Mouse (Mus musculus) lung, embryonic 15.5 days (tissue): Measurements from ENCODE around the gene Alg11. TPM values are rescaled to one million over a fixed set of nuclear protein-coding genes. Genes with fewer than 3 reads are reported as not detected.

Experiments
- ATAC-seq: fragments of 200-750 bp; cut with Nextera tagmentation; 2 replicates; pipeline ENCODE4 v1.8.0; 2017; ENCODE audit warnings: moderate number of reproducible peaks, borderline replicate concordance; ENCODE audit not compliant: low FRiP score, low TSS enrichment; ENCODE audit errors: extremely low read depth
- H3K27ac ChIP-seq: fragments of 300-500 bp; sonication (generic); 2 replicates; pipeline ENCODE4 v1.5.1; 2015; ENCODE audit warnings: moderate library complexity, mild to moderate bottlenecking, inconsistent platforms
- H3K27me3 ChIP-seq: fragments of 300-500 bp; sonication (generic); 2 replicates; pipeline ENCODE4 v1.6.1; 2015; ENCODE audit warnings: inconsistent platforms
- H3K36me3 ChIP-seq: fragments of 300-500 bp; sonication (generic); 2 replicates; pipeline ENCODE4 v1.6.1; 2015; ENCODE audit warnings: inconsistent platforms
- H3K4me1 ChIP-seq: fragments of 300-500 bp; sonication (generic); 2 replicates; pipeline ENCODE4 v1.6.1; 2015; ENCODE audit warnings: inconsistent platforms
- H3K4me2 ChIP-seq: fragments of 300-500 bp; sonication (generic); 2 replicates; pipeline ENCODE4 v1.6.1; 2015; ENCODE audit warnings: inconsistent platforms, mild to moderate bottlenecking, moderate library complexity
- H3K4me3 ChIP-seq: fragments of 300-500 bp; sonication (generic); 2 replicates; pipeline ENCODE4 v1.5.1; 2015; ENCODE audit warnings: mild to moderate bottlenecking, inconsistent platforms
- H3K9ac ChIP-seq: fragments of 300-500 bp; sonication (generic); 2 replicates; pipeline ENCODE4 v1.6.1; 2015; ENCODE audit warnings: inconsistent platforms
- H3K9me3 ChIP-seq: fragments of 300-500 bp; sonication (generic); 2 replicates; pipeline ENCODE4 v1.6.1; 2016; ENCODE audit warnings: inconsistent platforms
- WGBS: fragments of 180-500 bp; shearing (Covaris S2); methylation state at CpG from one replicate; pipeline ENCODE4 v1.1.7; 2015; 5-methylcytosine and 5-hydroxymethylcytosine counted together
- polyA plus RNA-seq: library from polyadenylated mRNA; unstranded; fragments of >200 nt; fragmentation: Nextera tagmentation; extraction: Ambion mirVana; gene quantifications from 2 replicates; pipeline ENCODE4 v1.2.1, GENCODE M21; 2015

The Alg11 gene
- polyA plus RNA-seq, result 27.3 and 29.8 TPM in 2 replicates

DNA sequence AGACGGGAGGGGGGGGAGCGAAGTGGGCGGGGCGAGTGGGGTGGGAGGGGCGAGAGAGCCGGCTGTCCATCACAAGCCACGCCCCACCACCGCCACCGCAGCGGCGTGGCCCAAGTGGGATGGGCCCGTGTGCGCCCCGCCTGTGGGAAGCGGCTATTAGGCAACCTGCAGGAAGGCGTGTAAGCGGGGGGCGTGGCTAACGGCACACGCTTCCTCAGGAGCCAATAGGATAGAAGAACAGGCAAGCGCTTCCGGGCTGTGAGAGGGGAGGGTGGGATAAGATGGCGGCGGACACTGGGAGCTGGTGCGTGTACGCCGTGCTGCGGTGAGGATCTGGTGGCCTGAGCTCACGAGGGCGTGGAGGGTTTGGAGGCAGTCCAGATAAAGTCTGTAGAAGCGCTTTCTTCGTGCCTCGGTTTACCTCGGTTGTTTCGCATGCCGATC, at the start of gene Alg11:
Gene Alg11 (plus strand): TSS at position 276 of the 444 bp plus-strand sequence.
- peak within 1 kb of the TSS; percentile 63 for H3K4me3 ChIP-seq
- H3K4me2 ChIP-seq, result peak within 1 kb of the TSS; percentile 95
- H3K27ac ChIP-seq, result no peak within 1 kb of the TSS
- H3K4me1 ChIP-seq, result peaks cover 5% of the 10 kb centered on the region; the same call in 1 of the 2 replicates
- under 1% methylated on average over 22 of the region's 36 CpGs for WGBS
- H3K9ac ChIP-seq, result peak within 1 kb of the TSS; percentile 45
- H3K36me3 ChIP-seq, result peaks cover 16% of the 10 kb centered on the region
- H3K27me3 ChIP-seq, result peaks cover 30% of the 10 kb centered on the region
- ATAC-seq, result peak; percentile 100
- no peaks in the 10 kb centered on the region for H3K9me3 ChIP-seq

DNA sequence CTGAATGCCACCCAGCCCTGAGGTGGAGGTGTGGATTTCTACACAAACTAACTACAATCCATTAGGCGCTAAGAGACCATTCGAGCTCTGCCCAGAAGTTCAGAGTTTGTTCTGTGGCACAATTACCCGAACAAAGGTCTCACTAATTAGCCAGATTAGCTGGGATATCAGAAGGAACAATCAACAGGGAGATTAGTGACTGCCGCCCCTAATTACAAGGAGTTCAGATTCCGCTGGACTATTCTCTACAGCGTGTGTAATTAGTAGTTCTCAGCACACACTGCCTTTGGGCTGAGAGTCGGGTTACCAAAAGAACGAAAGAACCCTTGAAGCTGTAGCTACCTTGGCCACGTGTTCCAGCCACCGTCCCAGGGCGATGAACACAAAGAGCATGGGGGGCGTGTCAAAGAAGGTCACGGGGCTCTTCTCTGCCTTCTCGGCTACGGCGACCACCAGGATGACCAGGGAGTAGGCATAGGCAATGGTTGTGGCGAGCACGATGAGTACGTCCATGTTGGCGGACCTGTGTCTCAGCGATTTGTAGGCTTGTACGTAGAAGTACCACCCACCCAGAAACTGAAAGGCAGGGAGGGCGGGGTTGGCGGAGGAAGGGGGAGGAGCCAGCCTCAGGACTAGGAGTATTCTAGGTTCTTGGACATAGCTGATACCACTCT, 47.4 kb upstream of the Alg11 start:
- no peaks in the 10 kb centered on the region for H3K36me3 ChIP-seq
- H3K4me3 ChIP-seq, result no peak overlapping the region
- no peaks in the 10 kb centered on the region for H3K27me3 ChIP-seq
- no peak overlapping the region for H3K27ac ChIP-seq
- WGBS, result 82% methylated on average over 24 of the region's 24 CpGs
- H3K9me3 ChIP-seq, result no peaks in the 10 kb centered on the region
- ATAC-seq, result no peak
- no peak overlapping the region for H3K9ac ChIP-seq
- H3K4me1 ChIP-seq, result no peaks in the 10 kb centered on the region
- no peak overlapping the region for H3K4me2 ChIP-seq

DNA sequence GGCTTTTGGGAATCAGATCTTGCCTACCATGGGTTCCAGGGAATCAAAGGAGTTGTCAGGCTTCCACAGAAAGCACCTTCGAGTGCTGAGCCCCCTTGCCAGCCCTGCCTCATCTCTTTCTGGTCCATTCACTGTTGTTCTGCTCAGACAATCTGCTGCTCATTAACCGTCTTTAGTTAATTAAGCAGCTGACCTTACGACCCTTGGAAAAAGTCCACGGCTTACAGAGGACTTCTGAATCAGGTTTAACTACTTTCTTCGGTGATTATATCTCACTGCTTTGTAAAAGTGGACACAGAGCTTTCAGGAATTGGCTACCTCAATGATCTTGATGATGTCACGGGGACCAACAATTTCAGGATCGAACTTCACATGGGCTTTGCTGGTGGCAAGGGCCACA, 42.8 kb upstream of the Alg11 start:
- no peaks in the 10 kb centered on the region for H3K27me3 ChIP-seq
- 70% methylated on average over 7 of the region's 7 CpGs for WGBS
- H3K9ac ChIP-seq, result no peak overlapping the region
- ATAC-seq, result no peak
- H3K4me3 ChIP-seq, result no peak overlapping the region
- H3K36me3 ChIP-seq, result no peaks in the 10 kb centered on the region
- H3K4me2 ChIP-seq, result no peak overlapping the region
- H3K27ac ChIP-seq, result no peak overlapping the region
- no peaks in the 10 kb centered on the region for H3K9me3 ChIP-seq
- no peaks in the 10 kb centered on the region for H3K4me1 ChIP-seq

DNA sequence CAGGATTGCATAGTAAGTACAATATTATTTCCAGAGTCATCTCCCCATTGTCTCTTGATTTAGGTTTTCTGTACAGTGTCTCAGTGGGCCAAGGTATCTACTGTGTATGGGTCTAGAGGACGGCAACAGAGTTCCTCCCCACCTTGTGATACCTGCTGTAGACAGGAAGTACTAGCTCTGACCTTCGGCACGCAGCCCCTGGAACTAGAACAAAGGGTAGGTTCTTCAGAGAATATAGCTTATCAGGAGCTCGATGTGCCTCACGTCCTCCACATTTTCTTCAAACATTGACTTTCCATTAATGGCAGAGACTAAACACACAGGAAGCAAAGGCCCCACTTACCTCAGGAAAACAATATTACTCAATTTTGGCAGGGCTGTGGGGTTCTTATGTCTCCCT, 41.0 kb upstream of the Alg11 start:
- Histone ChIP-seq H3K4me2 (no peak overlapping the region), H3K9ac (no peak overlapping the region), H3K27me3 (no peaks in the 10 kb centered on the region), H3K4me1 (no peaks in the 10 kb centered on the region), H3K9me3 (no peaks in the 10 kb centered on the region), H3K36me3 (no peaks in the 10 kb centered on the region), H3K4me3 (no peak overlapping the region), H3K27ac (no peak overlapping the region)
- no peak for ATAC-seq
- 64% methylated on average over 5 of the region's 5 CpGs for WGBS

DNA sequence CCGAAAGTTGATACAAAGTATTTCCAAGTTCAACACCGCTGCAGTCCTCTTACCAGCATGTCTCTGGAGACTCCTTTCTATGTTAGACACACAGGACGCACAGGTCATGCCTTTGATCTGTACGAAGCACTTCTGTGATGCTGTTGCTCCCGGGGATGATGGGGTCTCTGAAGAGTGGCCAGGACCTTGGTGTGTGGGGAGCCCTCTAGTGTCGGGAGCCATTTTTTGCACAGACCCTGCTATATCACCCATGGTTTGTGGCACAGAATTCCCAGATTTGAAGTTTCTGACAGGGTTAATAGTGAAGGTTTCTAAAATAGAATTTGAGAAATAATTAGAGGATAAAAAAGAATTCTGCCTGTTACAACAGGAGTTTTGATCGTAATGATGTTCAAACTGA, 38.3 kb upstream of the Alg11 start:
- ATAC-seq, result no peak
- no peaks in the 10 kb centered on the region for H3K4me1 ChIP-seq
- 45% methylated on average over 7 of the region's 7 CpGs for WGBS
- no peak overlapping the region for H3K4me3 ChIP-seq
- no peaks in the 10 kb centered on the region for H3K36me3 ChIP-seq
- H3K27ac ChIP-seq, result no peak overlapping the region
- no peak overlapping the region for H3K4me2 ChIP-seq
- H3K9ac ChIP-seq, result no peak overlapping the region
- no peaks in the 10 kb centered on the region for H3K9me3 ChIP-seq
- H3K27me3 ChIP-seq, result no peaks in the 10 kb centered on the region

DNA sequence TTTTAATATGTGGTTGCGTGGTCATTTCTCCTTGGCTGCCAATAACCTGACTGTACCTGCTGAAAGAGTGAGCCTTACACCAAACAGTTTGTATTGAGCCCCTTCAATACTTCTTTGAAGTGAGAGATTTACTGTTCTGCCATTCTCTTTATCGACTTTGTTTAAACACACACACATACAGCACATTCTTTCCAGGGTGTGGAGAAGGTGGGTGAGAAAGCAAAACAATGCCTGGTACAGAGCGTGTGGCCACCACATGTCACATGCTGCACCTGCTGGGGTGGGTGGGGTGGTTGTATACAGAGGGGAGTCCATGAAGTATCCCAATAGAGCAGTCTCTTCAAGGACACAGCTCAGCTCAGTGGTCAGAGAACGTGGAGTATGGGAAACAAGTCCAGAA, 35.3 kb upstream of the Alg11 start:
- no peak overlapping the region for H3K27ac ChIP-seq
- no peak overlapping the region for H3K4me2 ChIP-seq
- H3K27me3 ChIP-seq, result no peaks in the 10 kb centered on the region
- H3K9me3 ChIP-seq, result no peaks in the 10 kb centered on the region
- H3K4me1 ChIP-seq, result no peaks in the 10 kb centered on the region
- WGBS, result 45% methylated on average over 4 of the region's 4 CpGs
- H3K9ac ChIP-seq, result no peak overlapping the region
- no peaks in the 10 kb centered on the region for H3K36me3 ChIP-seq
- H3K4me3 ChIP-seq, result no peak overlapping the region
- peak; percentile 52; the same call in 1 of the 2 replicates for ATAC-seq

DNA sequence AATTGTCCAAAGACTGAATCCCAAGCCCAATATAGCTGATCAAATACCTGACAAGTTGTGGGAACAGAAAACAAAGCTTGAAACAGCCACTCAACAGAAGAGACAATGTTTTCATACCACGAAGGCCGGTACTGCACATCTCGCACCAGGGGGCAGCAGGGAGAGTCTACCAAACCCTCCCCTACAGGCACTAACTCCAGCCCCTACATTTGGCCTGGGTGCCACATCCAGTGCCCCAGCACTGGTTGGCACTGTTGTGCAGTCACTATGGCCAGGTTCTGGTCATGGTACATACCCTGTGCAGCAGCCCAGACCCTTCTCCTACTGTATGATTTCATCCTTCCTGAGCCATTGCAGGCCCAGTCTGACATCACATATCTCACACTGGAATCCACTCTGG, 31.5 kb upstream of the Alg11 start:
- WGBS, result 81% methylated on average over 3 of the region's 3 CpGs
- H3K4me2 ChIP-seq, result no peak overlapping the region
- H3K27ac ChIP-seq, result no peak overlapping the region
- no peak overlapping the region for H3K4me3 ChIP-seq
- H3K9me3 ChIP-seq, result no peaks in the 10 kb centered on the region
- ATAC-seq, result no peak
- no peaks in the 10 kb centered on the region for H3K4me1 ChIP-seq
- no peaks in the 10 kb centered on the region for H3K36me3 ChIP-seq
- H3K27me3 ChIP-seq, result no peaks in the 10 kb centered on the region
- H3K9ac ChIP-seq, result no peak overlapping the region

DNA sequence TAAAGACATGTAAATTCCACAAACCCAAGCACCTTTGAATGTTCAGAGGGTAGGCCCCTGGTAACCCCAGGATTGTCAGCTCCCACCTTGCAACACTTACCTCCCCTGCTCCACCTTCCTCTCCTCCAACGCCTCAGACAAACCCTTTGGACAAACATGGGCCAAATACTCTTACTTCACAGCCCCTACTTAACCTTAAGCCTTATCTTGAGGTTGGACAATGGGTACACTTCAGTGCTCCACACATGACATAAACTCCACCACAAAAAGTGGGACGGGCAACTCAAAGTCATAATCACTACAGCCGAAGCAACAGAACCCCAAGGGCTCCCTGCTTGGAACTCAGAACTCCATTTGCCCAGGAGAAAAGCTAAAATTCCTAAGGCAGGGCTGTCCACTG, 29.5 kb upstream of the Alg11 start:
- Histone ChIP-seq H3K27ac (no peak overlapping the region), H3K36me3 (no peaks in the 10 kb centered on the region), H3K9ac (no peak overlapping the region), H3K4me3 (no peak overlapping the region), H3K27me3 (no peaks in the 10 kb centered on the region), H3K9me3 (no peaks in the 10 kb centered on the region), H3K4me2 (no peak overlapping the region), H3K4me1 (no peaks in the 10 kb centered on the region)
- ATAC-seq, result no peak
- WGBS, result 68% methylated on average over 3 of the region's 3 CpGs

DNA sequence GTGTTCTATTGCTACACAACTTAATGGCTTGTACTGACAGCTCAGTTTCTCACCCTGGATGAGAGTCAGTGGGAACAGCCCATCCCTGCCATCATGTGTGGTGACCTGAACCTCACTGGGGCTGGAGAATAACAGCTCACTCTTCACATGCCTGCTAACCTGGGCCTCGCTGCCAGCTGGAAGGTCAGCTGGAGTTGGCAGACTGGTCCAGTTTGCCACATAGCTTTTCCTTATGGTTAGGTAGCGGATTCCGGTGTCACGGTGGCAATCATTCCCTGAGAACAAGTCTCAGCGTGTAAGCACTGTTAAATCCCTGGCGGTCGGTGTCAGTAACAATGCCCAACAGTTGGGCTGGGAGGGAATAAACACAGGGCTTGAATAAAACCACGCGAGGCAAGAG, 24.4 kb upstream of the Alg11 start:
- H3K27ac ChIP-seq, result no peak overlapping the region
- H3K27me3 ChIP-seq, result peaks cover 7% of the 10 kb centered on the region; the same call in 1 of the 2 replicates
- H3K9me3 ChIP-seq, result no peaks in the 10 kb centered on the region
- no peaks in the 10 kb centered on the region for H3K4me1 ChIP-seq
- WGBS, result 93% methylated on average over 9 of the region's 9 CpGs
- no peak overlapping the region for H3K9ac ChIP-seq
- H3K4me3 ChIP-seq, result no peak overlapping the region
- no peaks in the 10 kb centered on the region for H3K36me3 ChIP-seq
- no peak overlapping the region for H3K4me2 ChIP-seq
- ATAC-seq, result no peak

DNA sequence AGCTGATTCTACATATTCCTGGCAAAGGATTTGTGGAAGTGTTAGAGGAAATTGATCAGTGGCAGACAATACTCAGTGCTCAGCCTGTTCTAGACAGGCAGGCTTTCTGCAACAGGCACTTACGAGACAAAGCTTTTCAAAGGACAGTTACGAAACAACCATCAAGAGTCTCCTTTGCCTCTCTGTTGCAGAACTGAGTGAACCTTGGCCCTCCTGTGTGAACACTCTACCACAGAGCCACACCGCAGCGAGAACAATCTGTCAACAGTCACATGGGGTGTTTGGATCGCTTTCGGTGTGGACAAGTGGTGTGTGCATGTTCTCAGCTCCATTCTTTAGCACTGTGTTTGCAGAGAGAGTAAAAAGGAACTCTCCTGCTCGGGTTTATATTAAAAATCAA, 23.5 kb upstream of the Alg11 start:
- H3K27ac ChIP-seq, result no peak overlapping the region
- no peaks in the 10 kb centered on the region for H3K36me3 ChIP-seq
- H3K9me3 ChIP-seq, result no peaks in the 10 kb centered on the region
- H3K4me2 ChIP-seq, result no peak overlapping the region
- ATAC-seq, result no peak
- H3K27me3 ChIP-seq, result peaks cover 7% of the 10 kb centered on the region; the same call in 1 of the 2 replicates
- H3K4me3 ChIP-seq, result no peak overlapping the region
- H3K9ac ChIP-seq, result no peak overlapping the region
- H3K4me1 ChIP-seq, result no peaks in the 10 kb centered on the region
- 34% methylated on average over 7 of the region's 7 CpGs for WGBS

DNA sequence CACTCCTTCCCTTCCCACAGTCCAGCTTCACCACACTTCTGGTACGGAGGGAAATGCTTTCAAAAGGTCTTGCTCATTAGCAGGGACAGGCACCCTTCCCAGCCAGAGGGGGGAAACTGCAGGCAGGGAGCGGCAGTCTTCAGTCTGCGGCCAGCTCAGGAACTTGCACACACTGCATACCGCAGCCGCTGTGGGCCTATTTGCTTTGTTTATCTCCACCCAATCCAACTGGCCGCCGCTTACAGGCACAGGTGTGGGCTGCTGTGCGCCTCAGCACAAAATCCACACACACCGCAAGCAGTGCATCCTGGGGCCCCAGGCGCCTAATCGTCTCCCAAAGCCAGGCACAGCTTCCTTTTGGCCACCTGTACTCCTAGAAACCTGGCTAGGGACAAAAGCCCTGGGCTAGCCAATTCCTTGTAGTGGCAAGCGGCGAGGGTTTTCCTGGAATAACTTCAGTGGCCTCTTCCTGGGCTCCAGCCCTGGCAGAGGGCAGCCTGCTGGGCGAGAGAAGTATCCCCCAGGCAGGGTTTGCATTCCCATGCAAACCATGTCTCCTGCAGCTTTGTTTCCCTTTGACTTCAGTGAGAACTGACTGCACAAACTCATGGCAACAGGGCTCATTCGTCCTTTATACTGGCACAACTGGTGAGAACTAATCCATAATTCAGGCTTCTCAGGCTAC, 20.9 kb upstream of the Alg11 start:
- Histone ChIP-seq H3K4me3 (peak overlapping the region; percentile 23), H3K27me3 (peaks cover 7% of the 10 kb centered on the region; the same call in 1 of the 2 replicates), H3K9me3 (no peaks in the 10 kb centered on the region), H3K36me3 (no peaks in the 10 kb centered on the region), H3K27ac (peak overlapping the region; percentile 20), H3K4me1 (no peaks in the 10 kb centered on the region), H3K9ac (peak overlapping the region; percentile 19; the same call in 1 of the 2 replicates), H3K4me2 (peak overlapping the region; percentile 46)
- ATAC-seq, result peak; percentile 73
- 13% methylated on average over 15 of the region's 15 CpGs for WGBS

DNA sequence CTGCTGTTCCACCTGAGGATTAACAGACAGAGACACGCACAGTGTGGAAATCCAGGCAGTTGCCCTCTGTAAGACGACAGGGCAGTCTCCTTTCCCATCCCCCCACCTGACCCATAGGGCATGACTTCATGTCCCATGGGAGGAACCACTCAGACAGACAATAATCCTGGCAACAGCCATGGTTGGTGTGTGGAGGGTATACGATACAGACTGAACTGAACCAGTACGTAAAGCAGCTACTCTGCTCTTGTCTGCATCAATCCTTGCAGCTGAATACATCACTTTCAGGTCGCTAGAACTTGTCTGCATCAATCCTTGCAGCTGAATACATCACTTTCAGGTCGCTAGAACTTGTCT, 20.4 kb upstream of the Alg11 start:
- H3K4me2 ChIP-seq, result no peak overlapping the region
- no peak overlapping the region for H3K9ac ChIP-seq
- H3K27me3 ChIP-seq, result peaks cover 7% of the 10 kb centered on the region; the same call in 1 of the 2 replicates
- H3K9me3 ChIP-seq, result no peaks in the 10 kb centered on the region
- no peak overlapping the region for H3K27ac ChIP-seq
- WGBS, result 49% methylated on average over 6 of the region's 6 CpGs
- H3K4me3 ChIP-seq, result no peak overlapping the region
- H3K36me3 ChIP-seq, result no peaks in the 10 kb centered on the region
- no peaks in the 10 kb centered on the region for H3K4me1 ChIP-seq
- ATAC-seq, result no peak
